Mouse (Mus musculus): Measurements from ENCODE around the gene Bsg. TPM values are rescaled to one million over a fixed set of nuclear protein-coding genes. Genes with fewer than 3 reads are reported as not detected.

Bsg gene
- 836 and 840 TPM in 2 replicates for polyA plus RNA-seq (2012)

DNA sequence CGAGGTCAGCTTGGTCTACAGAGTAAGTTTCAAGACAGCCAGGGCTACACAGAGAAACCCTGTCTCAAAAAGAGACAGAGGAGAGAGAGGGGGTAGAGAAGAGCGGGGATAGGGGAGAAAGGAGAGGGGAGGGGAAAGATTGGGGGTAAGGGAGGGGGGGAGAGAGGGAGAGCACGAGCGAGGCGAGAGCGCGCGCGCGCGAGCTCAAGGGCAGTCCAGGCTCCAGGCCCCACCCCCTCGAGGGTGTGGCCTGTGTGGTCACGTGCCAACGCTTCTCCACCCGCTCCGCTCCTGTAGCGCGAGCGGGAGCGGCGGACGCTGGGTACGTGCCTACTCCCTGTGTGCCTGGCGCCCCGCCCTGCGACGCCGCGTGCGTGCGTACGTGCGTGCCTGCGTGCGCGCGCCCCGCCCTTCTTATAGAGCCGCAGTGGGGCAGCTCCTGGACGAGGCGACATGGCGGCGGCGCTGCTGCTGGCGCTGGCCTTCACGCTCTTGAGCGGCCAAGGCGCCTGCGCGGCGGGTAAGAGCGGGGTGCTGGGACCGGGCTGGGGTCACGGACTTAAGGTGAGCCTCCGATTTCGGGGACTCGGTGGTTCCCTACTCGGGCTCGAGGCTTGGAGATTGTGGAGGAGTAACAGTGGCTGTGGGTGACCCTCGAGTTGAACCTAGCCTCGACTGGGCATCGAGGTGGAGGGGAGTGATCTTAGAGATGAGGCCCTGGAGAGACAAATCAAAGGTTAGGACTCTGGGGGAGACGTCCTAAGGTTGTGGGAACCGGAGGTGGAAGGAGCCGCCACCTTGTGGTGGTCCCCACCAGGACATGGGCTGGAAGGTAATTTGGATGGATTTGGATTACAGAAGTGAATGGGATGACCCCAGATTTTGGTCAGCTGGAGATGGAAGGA, at the start of gene Bsg:
Bsg (plus strand) TSS at position 427 of the 905 bp plus-strand sequence.
- H3K4me1 ChIP-seq (ENCODE audit: control insufficient read depth), result peaks cover 53% of the 10 kb centered on the region

DNA sequence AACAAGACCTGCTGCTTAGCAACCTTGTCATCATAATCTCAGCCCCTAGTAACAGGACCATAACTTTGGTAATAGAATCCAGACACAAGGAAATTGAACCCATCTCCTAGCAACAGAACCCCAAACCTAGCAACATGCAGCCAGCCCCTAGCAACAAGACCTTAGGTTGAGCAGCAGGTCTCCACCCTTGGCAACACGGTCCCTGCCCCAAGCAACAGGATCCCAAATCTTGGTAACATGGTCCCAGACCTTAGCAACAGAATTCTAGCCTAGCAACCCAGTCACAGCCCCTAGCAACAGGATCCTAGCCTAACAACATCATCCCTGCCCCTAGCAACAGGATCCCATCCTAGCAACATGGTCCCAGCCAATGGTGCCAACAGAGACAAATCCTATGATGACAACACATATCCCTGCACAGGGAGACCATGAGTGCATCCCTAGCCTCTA, 49.3 kb upstream of the Bsg start:
- Histone ChIP-seq H3K36me3 (ENCODE audit: control insufficient read depth) (no peaks in the 10 kb centered on the region), H3K4me3 (replicated peaks) (no peak overlapping the region), H3K9me3 (ENCODE audit: control insufficient read depth, low read length) (no peaks in the 10 kb centered on the region), H3K4me1 (ENCODE audit: control insufficient read depth) (no peaks in the 10 kb centered on the region), H3K27me3 (ENCODE audit: control insufficient read depth) (peaks cover 5% of the 10 kb centered on the region)
- TF ChIP-seq GATA1 (IDR thresholded peaks at IDR 0.05; ENCODE audit: low read length), result no peak
- TF ChIP-seq TAL1 (IDR thresholded peaks at IDR 0.05; ENCODE audit: low read length), result no peak

More for the DNA sequence above, at the start of gene Bsg:
- no peaks in the 10 kb centered on the region for H3K9me3 ChIP-seq (ENCODE audit: control insufficient read depth, low read length)
- no peaks in the 10 kb centered on the region for H3K27me3 ChIP-seq (ENCODE audit: control insufficient read depth)
- H3K4me3 ChIP-seq (replicated peaks), result peak within 1 kb of the TSS; percentile 81
- TF ChIP-seq TAL1 (IDR thresholded peaks at IDR 0.05; ENCODE audit: low read length) (no peak), GATA1 (IDR thresholded peaks at IDR 0.05; ENCODE audit: low read length) (no peak)
- peaks cover 46% of the 10 kb centered on the region for H3K36me3 ChIP-seq (ENCODE audit: control insufficient read depth)

DNA sequence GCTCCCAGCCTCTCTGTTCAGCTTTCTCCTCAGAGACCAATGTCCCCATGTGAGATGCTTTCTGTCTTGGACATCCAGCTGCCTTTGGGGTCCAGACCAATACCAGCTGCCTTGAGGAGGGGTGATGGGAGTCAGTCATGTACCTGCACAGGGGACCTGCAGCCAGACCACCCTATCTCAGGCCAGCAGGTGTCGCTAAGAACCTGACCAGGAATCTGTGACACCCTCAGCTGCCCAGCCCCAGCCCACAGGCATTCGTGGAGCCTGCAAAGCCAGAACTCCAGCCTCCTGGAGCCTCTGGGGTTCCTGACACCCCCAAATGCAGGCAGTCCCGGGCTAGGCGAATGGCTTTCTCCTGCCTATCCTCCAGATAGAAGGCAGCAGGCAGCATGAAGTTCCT, 45.5 kb upstream of the Bsg start:
- H3K36me3 ChIP-seq (ENCODE audit: control insufficient read depth), result no peaks in the 10 kb centered on the region
- H3K4me1 ChIP-seq (ENCODE audit: control insufficient read depth), result peaks cover 6% of the 10 kb centered on the region
- H3K27me3 ChIP-seq (ENCODE audit: control insufficient read depth), result peaks cover under 1% of the 10 kb centered on the region; the same call in 1 of the 2 replicates
- H3K4me3 ChIP-seq (replicated peaks), result no peak overlapping the region
- TF ChIP-seq TAL1 (IDR thresholded peaks at IDR 0.05; ENCODE audit: low read length), result no peak
- no peak for TF ChIP-seq GATA1 (IDR thresholded peaks at IDR 0.05; ENCODE audit: low read length)
- no peaks in the 10 kb centered on the region for H3K9me3 ChIP-seq (ENCODE audit: control insufficient read depth, low read length)

DNA sequence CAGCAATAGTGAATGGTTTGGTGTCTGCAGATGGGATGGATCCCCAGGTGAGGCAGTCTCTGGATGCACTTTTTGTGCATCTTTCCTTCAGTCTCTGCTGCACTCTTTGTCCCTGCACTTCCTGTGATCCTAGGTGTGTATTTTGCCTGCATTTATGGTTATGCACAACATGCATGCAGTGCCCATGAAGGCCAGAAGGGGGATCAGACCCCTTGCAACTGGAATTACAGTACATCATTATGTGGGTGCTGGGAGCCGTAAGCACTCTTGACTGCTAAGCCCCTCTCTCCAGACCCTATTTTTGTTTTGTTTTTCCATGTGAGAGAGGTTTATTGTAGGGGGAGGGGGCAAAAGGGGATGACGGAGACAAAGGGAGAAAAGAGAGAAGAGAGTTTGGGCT, 44.0 kb upstream of the Bsg start:
- Histone ChIP-seq H3K36me3 (ENCODE audit: control insufficient read depth) (no peaks in the 10 kb centered on the region), H3K27me3 (ENCODE audit: control insufficient read depth) (no peaks in the 10 kb centered on the region), H3K4me1 (ENCODE audit: control insufficient read depth) (peaks cover 11% of the 10 kb centered on the region), H3K9me3 (ENCODE audit: control insufficient read depth, low read length) (no peaks in the 10 kb centered on the region), H3K4me3 (replicated peaks) (no peak overlapping the region)
- TF ChIP-seq TAL1 (IDR thresholded peaks at IDR 0.05; ENCODE audit: low read length), result no peak
- TF ChIP-seq GATA1 (IDR thresholded peaks at IDR 0.05; ENCODE audit: low read length), result no peak

DNA sequence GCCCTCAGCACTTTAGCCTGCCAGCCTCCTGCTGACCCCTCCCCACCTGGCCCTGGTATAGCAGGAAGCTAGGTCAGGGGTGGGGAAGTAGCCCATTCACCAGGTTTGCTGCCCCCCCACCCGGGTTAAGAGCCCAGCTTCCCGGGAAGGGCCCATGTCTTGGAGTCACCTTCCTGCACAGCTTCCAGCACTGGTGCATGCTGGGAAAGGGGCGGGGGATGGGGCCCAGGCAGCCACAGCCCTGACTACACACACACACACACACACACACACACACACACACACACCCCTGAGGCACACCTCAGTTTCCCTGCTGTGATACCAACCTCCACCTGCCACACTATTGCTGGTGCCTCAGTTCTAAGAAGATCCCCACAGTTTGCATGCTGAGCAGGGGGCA, 42.4 kb upstream of the Bsg start:
- Histone ChIP-seq H3K4me1 (ENCODE audit: control insufficient read depth) (peaks cover 13% of the 10 kb centered on the region), H3K27me3 (ENCODE audit: control insufficient read depth) (peaks cover 6% of the 10 kb centered on the region), H3K9me3 (ENCODE audit: control insufficient read depth, low read length) (no peaks in the 10 kb centered on the region), H3K4me3 (replicated peaks) (no peak overlapping the region), H3K36me3 (ENCODE audit: control insufficient read depth) (no peaks in the 10 kb centered on the region)
- TF ChIP-seq TAL1 (IDR thresholded peaks at IDR 0.05; ENCODE audit: low read length) (no peak), GATA1 (IDR thresholded peaks at IDR 0.05; ENCODE audit: low read length) (no peak)

DNA sequence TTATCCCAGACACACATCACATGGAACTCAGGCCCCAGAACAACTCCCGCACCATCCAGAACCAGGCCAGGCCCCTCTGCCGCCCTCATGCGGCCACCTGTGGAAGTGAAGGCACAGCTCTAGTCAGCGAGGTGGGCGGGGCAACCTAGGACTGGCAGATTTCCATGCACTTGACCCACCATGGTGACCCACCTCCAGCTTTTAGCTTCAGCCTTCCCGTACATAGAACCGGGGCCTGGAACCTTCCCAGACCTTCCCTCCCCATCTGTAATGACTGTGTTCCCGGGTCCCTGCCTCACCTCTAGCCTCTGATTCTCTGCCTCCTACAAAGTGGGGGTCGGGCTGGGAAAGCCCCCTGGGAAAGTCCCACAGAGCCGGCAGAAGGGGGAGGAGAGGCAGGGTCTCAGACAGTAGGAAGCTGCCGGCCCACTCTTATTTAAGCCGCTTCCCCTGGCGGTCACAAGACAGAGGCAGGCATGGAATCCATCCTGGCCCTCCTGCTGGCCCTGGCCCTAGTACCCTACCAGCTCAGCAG, 40.1 kb upstream of the Bsg start, which contains the start of gene Madcam1:
Madcam1 (plus strand) TSS at position 429 of the 535 bp plus-strand sequence.
- no peaks in the 10 kb centered on the region for H3K9me3 ChIP-seq (ENCODE audit: control insufficient read depth, low read length)
- peaks cover 25% of the 10 kb centered on the region for H3K4me1 ChIP-seq (ENCODE audit: control insufficient read depth)
- H3K36me3 ChIP-seq (ENCODE audit: control insufficient read depth), result no peaks in the 10 kb centered on the region
- TF ChIP-seq GATA1 (IDR thresholded peaks at IDR 0.05; ENCODE audit: low read length) (no peak), TAL1 (IDR thresholded peaks at IDR 0.05; ENCODE audit: low read length) (no peak)
- H3K4me3 ChIP-seq (replicated peaks), result no peak within 1 kb of the TSS
- peaks cover 6% of the 10 kb centered on the region for H3K27me3 ChIP-seq (ENCODE audit: control insufficient read depth)

DNA sequence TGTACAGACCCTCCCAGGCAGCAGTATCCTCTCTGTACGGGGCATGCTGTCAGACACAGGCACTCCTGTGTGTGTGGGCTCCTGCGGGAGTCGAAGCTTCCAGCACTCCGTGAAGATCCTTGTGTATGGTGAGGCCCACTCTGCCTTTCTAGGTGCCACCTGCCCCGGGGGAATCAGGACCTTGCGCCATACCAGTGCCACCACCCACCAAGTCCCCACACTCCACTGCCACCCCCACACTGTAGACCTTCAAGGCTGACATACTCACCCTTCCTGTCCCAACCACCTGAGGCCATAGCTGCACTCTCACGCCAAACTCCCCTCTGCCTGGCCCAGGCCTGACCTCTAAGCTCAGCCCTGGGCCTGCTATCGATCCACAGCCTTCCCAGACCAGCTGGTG, 39.2 kb upstream of the Bsg start:
- TF ChIP-seq TAL1 (IDR thresholded peaks at IDR 0.05; ENCODE audit: low read length) (no peak), GATA1 (IDR thresholded peaks at IDR 0.05; ENCODE audit: low read length) (no peak)
- Histone ChIP-seq H3K4me1 (ENCODE audit: control insufficient read depth) (peaks cover 28% of the 10 kb centered on the region), H3K4me3 (replicated peaks) (no peak overlapping the region), H3K27me3 (ENCODE audit: control insufficient read depth) (peaks cover 6% of the 10 kb centered on the region), H3K9me3 (ENCODE audit: control insufficient read depth, low read length) (no peaks in the 10 kb centered on the region), H3K36me3 (ENCODE audit: control insufficient read depth) (no peaks in the 10 kb centered on the region)

DNA sequence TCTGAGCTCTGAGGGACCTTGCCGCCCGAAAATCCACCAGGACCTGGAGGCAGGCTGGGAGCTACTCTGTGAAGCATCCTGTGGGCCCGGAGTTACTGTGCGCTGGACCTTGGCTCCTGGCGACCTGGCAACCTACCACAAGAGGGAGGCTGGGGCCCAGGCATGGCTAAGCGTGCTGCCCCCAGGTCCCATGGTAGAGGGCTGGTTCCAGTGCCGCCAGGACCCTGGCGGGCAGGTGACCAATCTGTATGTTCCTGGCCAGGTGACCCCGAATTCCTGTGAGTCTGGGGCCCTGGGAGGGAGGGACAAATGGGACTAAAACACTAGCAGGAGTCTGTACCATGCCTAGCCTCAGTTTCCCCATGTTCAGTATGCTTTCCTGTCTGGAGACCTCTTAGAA, 37.8 kb upstream of the Bsg start:
- Histone ChIP-seq H3K4me3 (replicated peaks) (no peak overlapping the region), H3K36me3 (ENCODE audit: control insufficient read depth) (no peaks in the 10 kb centered on the region), H3K4me1 (ENCODE audit: control insufficient read depth) (peaks cover 42% of the 10 kb centered on the region), H3K27me3 (ENCODE audit: control insufficient read depth) (peaks cover 6% of the 10 kb centered on the region), H3K9me3 (ENCODE audit: control insufficient read depth, low read length) (no peaks in the 10 kb centered on the region)
- TF ChIP-seq GATA1 (IDR thresholded peaks at IDR 0.05; ENCODE audit: low read length) (no peak), TAL1 (IDR thresholded peaks at IDR 0.05; ENCODE audit: low read length) (no peak)

DNA sequence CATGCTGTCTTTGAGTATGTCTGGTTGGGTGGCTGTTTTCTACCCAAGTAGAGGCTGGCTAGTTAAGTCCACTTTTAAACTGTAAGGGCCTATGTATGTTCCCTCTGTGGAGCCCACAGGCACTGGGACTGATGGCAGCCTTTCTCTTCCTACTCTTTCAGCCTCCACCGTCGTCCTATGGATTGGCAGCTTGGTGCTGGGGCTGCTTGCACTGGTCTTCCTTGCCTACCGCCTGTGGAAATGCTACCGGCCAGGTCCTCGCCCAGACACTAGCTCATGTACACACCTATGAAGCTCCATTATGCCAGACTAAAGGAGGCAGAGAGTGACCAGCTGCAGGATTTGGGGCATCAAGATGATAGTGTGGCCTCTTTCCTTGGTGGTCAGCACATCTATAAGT, 36.2 kb upstream of the Bsg start:
- Histone ChIP-seq H3K4me1 (ENCODE audit: control insufficient read depth) (peaks cover 41% of the 10 kb centered on the region), H3K9me3 (ENCODE audit: control insufficient read depth, low read length) (no peaks in the 10 kb centered on the region), H3K4me3 (replicated peaks) (no peak overlapping the region), H3K36me3 (ENCODE audit: control insufficient read depth) (peaks cover 10% of the 10 kb centered on the region), H3K27me3 (ENCODE audit: control insufficient read depth) (peaks cover 6% of the 10 kb centered on the region)
- no peak for TF ChIP-seq GATA1 (IDR thresholded peaks at IDR 0.05; ENCODE audit: low read length)
- no peak for TF ChIP-seq TAL1 (IDR thresholded peaks at IDR 0.05; ENCODE audit: low read length)

All from erythroblast, embryonic 14.5 days (primary cell).